Mouse (Mus musculus) monocyte, adult 2 months (primary cell): ENCODE measurements around the gene Kcnj6.

Source experiments
- DNase-seq, 2 experiments: peaks; one replicate each; pipeline ENCODE4 v3.0.0; 2022; ENCODE audit warnings: low spot score in 2 of 2, low read depth in 1 of 2

Gene Kcnj6

DNA sequence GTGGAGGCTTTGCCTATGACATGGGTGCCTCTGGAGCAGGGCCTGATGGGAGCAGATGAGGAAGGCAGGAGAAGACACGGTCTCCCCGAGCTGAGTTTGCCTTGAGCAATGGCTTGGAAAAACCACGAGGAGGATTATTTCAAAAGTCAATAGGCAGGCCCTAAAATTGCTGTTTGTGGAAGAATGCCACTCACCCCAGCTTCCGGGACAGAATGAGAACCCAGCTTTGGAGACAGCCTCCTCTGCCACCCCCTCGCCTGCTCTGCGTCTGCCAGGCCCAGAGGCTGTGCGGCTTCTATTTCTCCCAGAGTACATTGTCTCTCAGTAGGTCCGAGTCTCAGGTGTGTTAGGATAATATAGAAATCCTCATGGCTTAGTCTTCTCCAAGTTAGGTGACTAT, 64.8 kb downstream of the Kcnj6 start:
- DNase-seq: no peak

DNA sequence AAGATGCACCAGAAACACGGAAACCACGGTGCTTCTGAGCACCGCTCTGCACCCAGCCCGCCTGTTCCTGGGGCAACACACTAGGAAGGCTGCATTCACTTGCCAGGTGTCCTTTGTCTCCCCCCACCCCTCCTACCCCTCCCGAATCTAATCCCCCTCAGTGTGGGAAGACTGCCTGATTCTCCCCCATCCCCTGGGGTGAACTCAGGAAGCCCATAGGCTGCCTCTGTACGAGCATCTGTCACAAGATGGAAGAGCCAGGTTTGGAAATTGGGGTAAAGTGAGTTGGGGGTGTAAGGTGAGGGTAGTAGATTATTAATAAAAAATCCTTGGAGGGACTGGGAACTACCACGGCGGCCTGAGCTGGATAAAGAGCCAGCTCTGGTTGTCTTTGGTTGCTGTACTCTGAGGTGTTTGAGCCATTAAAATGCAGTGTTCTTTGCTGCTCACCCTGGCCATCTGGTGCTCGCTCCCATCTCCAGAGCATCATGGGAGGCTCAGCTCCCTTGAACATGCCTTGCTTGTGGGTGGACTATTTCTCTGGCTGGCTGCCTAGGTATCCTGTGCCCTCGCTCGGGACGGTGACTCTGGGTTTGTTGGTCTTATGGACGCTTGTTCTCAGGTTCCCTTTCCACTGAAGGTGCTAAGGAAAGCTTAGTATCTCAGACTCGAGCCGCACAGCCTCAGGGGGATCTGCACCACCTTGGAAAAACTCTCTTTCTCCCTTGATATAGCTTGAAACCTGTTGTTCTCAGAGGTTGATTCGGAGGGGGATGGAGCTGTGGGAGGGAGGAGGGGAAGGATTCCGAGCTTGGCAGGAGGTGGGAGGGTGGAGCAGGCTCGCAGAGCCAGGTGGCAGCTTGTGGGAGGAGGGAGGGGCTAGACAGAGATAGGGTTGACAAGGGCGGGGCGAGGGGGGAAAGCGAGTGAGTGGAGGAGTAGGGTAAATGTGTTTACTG, 65.9 kb downstream of the Kcnj6 start:
- DNase-seq: no peak

DNA sequence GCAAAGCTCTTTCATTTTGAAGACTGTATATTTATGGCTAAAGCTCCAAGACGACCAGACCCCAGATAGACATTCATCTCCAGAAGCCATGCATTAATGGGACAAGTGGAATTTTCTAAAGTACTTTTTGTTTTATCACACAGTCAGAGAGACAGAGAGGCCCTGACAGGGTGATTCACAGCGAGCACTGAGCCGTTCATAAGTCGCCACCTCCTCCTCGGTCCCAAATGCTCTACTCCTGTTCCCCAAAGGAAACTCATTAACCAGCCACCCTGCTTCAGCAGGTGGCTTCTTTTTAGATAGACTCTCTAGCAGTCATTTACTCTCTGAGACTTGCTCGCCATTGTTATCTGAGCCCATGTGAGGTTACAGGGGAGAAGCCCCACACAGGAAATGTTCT, 72.1 kb downstream of the Kcnj6 start:
- no peak for DNase-seq

DNA sequence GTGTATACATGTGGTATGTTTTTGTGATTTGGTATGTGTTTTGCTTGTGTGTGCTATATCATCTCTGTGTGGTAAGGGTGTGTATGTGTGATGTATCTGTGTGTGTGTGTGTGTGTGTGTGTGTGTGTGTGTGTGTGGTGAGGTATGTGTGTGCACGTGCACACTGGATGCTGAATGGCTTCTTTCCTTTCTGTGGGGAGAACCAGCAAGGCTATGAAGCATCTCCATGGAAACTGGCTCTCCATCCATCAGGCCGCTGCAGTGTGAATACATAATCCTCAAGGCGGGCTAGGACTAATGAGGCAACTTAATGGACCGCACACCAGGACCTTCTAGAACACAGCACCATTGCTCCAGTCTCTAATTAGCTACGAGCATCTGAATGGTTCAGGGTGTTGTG, 78.3 kb downstream of the Kcnj6 start:
- DNase-seq: no peak

DNA sequence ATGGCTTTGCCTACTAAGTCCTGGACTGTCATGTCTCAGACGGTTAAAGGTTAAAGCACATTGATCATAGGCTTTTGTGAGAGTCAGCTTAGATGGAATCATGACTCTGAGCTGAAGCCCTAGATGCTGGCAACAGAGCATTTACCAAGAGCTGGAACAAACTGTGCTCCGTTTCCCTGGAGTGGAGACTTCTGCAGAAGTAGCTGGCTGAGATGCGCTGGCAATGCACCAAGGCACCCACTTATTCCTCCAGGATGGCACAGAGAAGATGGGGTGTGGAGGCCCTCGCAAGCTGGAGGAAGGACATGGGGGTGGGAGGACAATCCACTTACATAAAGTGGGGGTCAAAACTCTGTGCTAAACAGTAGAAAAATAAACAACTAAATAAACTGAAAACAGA, 91.5 kb downstream of the Kcnj6 start:
- no peak for DNase-seq

DNA sequence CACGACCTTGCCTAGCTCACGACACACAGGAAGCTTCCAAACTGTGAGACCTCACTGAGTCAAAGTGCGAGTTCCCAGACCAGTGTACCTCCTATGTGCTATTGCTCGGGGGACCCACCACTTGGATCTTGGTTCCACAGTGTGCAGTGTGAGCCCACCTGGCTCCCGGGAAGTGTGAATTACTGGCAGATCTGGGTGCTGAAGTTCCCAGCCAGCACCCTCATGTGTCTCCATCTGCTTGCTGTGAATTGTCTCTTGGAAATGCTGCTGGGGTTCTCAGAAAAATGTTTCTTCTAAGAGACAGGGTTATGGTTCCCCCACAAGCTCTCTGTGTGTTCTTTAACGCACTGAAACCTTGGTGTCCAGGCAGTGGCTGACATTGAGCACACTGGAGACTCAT, 98.7 kb downstream of the Kcnj6 start:
- DNase-seq: no peak

DNA sequence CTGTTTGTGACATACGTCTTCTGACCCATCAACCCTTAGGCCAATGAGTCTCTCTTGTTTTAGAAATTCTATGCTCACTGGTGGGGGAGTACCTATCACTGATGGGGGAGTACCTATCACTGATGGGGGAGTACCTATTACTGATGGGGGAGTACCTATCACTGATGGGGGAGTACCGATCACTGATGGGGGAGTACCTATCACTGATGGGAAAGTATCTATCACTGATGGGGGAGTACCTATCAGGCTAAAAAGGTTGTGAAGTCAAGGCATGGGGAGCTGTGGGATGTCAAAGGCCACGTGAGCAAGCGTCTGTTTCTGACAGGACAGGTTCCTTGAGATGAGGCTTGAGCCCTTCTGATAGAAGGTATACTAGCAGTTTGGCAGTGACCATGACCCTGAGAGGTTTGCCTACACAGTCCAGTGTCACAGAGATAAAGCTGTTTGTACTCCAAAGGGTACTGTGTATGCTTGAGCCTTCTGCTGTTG, 105.3 kb downstream of the Kcnj6 start:
- DNase-seq: no peak

DNA sequence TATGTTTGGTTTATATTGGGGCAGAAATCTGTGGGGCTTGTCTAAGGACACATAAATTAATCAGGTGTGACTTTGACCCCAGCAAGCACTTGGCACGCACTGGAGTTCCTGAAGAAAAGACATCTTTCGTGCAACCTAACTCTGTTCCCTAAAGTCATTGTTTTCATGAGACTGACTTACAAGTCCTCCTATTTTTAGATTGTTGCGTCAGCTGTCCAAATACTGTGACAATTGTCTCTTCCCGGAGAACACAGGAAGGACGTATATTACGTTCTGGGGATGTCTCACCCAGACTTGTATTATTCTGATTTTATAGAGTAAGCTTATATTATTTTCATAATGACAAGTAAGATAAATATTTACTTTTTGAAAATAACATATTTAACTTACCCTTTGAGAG, 106.9 kb downstream of the Kcnj6 start:
- DNase-seq: no peak

DNA sequence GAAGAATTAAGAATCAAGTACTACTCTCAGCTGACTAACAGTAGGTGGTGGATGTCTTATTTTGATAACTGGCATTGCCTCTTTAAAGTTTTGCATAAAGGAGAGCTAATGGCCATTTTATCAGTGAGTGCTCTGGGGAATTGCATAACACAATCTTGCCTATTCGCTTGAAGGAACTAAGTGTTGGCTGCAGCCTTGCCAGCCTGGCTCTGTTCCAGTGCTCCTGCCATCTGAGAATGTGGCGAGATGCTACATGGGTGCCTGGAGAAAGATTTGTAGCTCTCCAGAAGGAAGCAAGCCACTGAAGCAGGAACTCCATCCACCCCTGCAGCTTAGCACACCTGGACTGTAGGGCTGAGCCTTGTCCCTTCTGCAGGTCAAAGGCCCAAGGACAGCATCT, 107.4 kb downstream of the Kcnj6 start:
- DNase-seq: no peak

DNA sequence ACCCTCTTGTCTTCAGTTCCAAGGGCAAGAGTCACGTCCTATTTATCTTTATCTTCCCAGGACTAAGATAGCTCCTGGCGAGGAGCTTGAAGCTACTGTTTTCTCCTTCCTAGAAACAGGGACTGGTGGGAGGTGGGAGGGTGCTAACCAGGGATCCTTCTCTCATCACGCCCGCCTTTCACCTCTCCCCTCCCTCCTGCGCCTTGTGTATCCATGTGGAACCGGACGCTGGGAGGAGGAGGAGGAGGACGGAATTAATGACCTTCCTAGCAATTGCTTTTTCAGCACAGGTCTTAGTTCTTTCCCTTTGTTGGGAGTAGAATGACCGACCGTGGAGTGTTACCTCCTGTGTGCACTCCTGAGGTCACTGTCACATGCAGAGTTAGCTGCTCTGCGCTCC, 108.9 kb downstream of the Kcnj6 start:
- DNase-seq: no peak

DNA sequence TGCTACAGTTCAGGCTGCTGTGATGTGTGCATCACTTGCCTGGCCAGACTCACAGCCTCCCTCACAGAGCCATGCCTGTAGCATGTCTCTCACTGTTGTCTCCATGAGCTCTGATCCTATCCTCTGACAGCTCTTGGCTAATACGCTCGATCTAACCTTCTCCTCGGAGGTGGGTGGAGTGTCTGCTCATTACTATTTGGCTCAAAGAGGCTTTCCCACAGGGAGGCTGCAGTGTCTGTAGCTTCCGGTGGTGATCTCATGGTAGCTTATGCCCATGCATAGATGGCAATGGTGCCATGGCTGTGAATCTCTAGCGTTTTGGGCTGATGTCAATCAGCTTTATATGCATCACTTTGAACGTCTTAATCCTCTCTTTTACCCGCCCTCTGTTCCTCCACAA, 111.1 kb downstream of the Kcnj6 start:
- DNase-seq: no peak

DNA sequence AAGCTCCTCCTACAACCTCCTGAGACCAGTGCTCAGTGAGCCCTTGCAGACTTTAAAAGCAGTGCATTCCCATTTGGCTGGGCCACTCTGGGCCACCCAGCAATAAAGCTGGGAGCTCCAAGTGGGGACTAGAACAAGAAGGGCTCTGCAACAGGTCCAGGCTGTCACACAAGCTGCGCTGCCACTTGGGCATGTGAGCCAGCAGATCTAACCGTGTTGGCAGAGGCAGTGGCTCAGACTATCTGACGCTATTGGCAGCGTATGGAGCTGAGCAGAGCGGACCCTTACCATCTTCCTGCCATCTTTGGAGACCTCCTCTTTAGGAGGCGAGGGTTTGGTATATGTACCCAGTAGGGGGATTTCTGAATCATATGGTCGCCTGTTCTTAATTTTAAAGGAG, 112.4 kb downstream of the Kcnj6 start:
- no peak for DNase-seq

DNA sequence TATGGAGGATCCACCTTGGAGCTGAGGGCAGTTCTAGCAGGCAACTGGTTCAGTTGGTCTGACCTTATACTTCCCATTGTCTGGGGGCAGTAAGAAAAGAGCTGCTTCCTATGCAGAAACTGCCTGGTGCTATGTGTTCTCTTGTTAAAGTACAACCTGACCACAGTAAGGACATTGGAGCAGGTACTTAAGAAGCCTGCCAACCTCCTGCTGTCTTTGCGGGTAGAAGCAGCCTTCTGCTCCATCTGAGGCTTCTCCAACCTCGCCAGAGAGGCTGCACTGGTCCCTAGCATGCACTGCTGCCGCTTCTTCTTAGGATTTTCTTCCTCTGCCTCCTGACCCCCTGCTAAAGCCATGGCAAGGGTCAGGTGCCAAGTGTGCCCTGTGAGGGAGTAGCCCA, 113.6 kb downstream of the Kcnj6 start:
- no peak for DNase-seq

DNA sequence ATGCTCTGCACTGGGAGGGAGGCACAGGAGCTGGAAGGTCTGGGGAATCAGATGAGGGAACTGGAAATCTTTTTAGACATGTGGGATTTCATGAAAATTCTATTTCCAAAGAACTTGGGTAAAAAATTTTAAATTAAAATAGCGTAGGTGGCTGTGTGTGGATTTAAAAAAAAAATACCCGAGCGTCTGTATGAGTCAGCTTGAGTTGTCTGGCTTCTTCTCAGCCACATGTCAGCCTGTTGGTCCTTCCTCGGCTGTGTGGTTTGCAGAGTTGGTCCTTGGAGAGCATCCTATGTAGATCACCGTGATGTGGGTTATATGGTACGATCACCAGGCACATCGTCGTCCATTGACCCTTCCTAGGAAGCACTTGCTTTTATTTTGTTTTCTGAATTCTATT, 114.3 kb downstream of the Kcnj6 start:
- DNase-seq: no peak

DNA sequence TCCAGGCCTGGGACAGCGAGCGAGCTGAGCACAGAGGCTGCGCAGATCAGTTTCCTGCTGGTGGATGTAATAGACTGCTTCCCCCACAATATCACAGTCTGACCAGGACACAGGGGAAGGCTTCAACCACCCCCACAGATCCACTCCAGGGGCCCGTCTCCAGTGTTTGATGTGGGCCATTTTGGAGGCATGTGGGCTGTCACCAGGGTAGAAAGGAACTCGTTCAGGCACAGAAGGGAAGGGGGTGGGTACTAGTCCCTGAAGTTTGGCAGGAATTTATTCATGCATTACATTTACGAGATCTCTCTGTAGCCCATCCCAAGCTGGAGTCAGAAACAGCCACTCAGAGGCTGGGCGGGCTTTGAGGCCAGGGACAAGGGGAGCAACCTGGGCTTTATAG, 115.4 kb downstream of the Kcnj6 start:
- DNase-seq: no peak

DNA sequence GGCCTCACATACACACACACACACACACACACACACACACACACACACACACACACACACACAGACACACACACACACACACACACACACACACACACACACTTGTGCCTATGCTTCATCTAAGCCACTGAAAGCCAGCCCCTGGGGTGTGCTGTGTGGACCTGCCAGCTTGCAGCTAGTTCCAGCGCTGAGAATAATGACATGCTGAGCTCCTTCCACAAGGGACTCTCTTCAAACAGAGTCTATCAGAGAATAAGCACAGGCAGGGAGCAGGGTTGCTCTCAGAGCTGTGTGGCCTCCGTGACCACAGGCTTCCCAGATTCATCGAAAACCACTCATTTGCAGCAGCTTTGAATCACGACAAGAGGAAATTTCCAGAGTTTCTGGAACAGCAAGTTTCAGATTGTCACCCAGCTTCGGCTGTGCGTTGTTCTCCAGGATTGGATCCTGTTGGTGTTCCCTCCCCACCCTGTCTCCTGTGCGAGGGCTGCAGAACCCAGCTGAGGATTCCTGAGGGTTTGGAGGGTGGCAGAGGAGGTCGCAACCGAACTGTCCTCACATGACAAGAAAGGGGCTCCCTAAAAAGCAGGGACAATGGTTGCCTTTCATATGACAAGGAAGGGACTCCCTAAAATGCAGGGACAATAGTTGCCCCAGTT, 124.8 kb downstream of the Kcnj6 start:
- no peak for DNase-seq

DNA sequence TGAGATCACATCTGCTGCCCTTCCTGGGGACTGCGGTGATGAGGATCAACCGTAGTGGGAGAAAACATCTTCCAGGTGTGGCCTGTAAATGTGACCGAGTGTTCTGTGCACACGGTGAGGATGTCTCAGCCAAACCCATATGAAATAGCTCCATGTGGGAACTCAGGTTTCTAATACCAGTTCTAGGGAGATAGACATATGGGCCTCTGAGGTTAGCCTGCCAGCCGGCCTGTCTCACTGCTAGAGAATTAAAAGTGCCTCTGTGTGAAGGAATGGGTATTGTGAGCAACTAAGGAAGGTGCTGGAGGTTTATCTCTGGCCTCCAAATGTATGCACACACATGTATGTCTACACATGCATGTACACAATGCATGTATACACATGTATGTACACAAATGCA, 129.1 kb downstream of the Kcnj6 start:
- no peak for DNase-seq

DNA sequence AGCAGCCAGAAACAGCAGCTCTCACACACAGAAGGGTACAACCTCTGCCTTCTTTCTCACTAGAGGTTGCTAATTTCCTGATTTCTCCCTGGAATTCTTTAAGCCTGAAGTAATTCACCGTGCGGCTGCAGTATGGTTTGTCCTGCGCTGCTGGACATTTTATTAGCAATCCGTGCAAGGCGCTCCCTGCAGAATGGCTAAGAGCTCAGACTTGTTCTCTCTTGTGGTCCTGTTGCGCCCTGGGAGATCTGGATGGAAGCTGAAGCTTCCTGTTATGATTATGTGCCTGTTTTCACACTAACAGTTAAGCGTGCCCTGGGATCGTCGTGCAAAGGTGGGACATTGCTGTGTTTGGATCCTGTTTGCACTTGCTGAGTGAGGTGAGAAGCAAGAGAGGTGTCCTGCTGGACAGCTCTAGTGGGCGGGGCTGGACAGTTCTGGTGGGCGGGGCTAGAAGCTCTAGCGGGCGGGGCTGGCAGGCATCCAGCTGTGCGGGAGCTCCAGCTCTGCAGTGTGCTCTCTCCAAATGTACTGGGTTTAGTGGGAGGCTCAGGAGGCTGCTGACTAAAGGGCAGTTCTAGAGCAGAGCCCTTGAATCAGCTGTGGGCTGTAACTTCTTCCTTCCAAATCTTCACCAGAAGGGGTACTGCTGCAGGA, 131.1 kb downstream of the Kcnj6 start:
- no peak for DNase-seq

DNA sequence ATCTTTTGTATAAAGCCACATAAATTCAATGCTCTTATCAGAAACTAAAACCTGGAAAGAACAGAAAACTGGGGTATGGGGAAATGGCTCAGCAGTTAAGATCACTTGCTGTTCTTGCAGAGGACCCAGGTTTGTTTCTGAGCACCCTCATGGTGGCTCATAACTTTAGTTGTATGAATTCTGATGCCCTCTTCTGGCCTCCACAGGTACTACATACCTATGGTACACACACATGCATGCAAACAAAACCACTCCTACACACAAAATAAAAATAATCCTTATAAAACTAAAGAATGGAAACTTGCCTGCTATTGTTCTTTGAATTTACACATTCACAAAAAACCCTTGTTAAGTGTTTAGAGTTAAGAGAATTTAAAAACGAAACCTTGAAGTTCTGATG, 131.7 kb downstream of the Kcnj6 start:
- no peak for DNase-seq

DNA sequence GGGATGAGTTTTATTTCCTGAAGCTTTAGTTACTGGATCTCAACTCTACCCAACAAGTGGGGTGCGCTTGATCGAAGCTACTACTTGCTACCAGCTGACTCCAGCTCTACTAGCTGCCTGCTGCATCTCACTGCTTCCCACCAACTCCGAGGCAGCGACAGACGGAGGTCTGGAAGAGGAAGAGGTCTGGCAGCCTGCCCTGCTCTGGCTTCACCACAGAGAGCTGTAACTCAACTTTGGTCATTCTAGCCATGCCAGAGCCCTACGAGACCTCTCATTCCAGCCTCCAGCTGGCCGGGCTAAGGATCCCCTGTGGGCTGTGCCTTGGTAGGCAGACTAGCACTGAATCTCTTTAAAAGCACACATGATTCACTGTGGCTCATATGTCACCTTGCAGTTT, 132.4 kb downstream of the Kcnj6 start:
- no peak for DNase-seq

DNA sequence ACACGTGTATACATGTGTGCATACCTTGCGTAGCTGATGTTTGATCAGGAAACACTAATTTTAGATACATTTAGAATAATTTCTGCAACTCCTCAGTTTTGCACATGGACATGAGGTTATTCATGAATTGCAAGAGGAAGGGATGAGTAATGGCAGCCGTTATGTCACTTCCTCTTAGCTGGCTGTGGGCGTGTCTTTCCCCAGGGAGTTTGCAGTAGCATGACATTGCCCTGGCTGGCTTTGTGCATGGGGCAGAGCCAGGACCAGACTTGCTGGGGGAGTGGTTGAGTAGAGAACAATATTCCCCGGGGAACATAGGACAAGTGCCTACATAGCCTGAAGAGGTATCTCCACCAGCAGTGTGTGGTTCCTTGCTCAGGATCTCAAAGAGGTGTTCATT, 134.0 kb downstream of the Kcnj6 start:
- no peak for DNase-seq

DNA sequence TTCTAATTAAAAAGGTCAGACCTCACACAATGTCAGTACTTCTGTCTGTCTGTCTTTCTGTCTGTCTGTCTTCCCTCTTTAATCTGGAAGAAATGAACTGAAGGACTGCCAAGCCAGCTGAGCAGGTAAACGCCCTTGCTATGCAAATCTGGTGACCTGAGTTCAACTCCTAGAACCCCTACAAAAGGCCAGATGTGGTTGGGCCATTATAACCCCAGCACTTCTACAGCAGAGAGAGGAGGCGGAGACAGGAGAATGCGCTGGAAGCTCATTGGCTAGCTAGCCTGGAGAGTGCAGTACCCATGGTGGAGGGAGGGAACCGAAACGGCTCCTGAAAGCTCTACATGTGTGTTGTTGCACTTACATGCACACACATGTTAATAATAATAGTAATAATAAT, 141.5 kb downstream of the Kcnj6 start:
- DNase-seq: no peak
